Mouse (Mus musculus) brown adipose tissue, adult 24 weeks (tissue): ENCODE measurements around the gene Pspn. TPM values are rescaled to one million over a fixed set of nuclear protein-coding genes. Genes with fewer than 3 reads are reported as not detected.

Source experiments
- H3K27ac ChIP-seq: fragments of 200-500 bp; replicated peaks from 2 replicates; pipeline ENCODE4 v1.5.1; 2012; ENCODE audit warnings: low read depth, mild to moderate bottlenecking, low read length
- H3K4me1 ChIP-seq: fragments of 200-500 bp; 2 replicates; pipeline ENCODE4 v1.6.1; 2012; ENCODE audit warnings: low read length, mixed read lengths; ENCODE audit not compliant: control insufficient read depth, insufficient read depth, insufficient read length
- H3K4me3 ChIP-seq: fragments of 200-500 bp; 2 replicates; pipeline ENCODE4 v1.5.1; 2012; ENCODE audit warnings: low read depth, mild to moderate bottlenecking, low read length, moderate library complexity; ENCODE audit not compliant: insufficient read depth
- polyA plus RNA-seq: library from polyadenylated mRNA; stranded (reverse); fragments of >200 nt; gene quantifications from 2 replicates; pipeline ENCODE4 v1.2.4, GENCODE M21; 2012; ENCODE audit not compliant: missing spikeins, insufficient read depth, insufficient read length

The Pspn gene
- not detected in 2 replicates for polyA plus RNA-seq

DNA sequence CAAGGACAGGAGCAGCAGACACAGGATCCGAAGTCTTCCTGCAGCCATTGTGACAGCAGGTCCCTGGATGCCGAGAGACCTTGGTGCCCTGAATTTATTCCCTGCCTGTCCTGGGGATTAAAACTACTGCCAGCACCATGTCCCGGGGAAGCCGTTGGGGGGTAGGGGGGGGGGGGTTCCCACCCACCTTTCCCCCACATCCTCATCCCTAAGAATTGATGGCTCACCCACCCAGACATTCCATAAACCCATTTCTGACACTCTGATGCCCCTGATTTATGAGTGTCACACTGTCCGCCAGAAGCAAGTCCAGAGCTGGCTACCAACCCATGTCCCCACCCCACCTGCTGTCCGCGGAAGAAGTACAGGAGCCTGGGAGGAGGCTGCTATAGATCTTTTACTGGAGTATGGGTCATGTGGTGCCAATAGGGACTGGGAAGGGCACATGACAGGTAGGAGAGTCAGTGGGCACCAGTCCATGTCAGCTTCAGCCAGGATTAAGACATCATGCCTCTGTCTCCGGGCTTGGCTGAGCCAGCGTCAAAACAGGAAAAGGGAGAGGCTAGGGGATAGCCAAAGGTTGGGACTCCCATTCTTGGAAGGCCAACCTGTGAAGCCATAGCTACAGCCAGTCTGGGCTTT, at the start of gene Pspn:
Gene Pspn (minus strand): TSS at position 51 of the 642 bp plus-strand sequence.
- H3K4me1 ChIP-seq: no peaks in the 10 kb centered on the region
- no peak within 1 kb of the TSS for H3K27ac ChIP-seq
- no peak within 1 kb of the TSS for H3K4me3 ChIP-seq

DNA sequence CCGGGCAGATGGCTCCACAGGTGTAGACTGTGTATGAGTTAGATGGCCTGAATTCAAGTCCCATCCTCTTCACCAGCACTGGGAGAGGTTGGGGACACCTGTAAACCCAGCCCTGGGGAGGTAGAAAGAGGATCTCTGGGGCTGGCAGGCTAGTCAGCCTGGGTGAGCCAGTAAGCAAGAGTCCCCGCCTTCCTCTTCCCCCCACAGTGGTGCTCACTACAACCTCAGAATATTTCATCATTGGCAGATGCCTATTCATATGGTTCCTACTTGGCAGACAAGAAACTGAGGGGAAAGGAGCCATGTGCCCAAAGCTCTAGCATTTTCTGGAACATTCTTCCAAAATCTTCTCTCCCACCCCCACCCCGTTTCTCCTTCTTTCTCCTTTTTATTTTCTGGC, 49.0 kb upstream of the Pspn start:
- no peak overlapping the region for H3K27ac ChIP-seq
- no peaks in the 10 kb centered on the region; the same call in 1 of the 2 replicates for H3K4me1 ChIP-seq
- no peak overlapping the region for H3K4me3 ChIP-seq

GRCm38 (mm10) chr17:57047406-57047805, 47.6 kb upstream of the Pspn start:
- Histone ChIP-seq H3K27ac (no peak overlapping the region), H3K4me1 (no peaks in the 10 kb centered on the region; the same call in 1 of the 2 replicates), H3K4me3 (no peak overlapping the region)

GRCm38 (mm10) chr17:57041554-57041953, 41.7 kb upstream of the Pspn start, which contains the start of gene Slc25a41:
TSS of gene Slc25a41 (minus strand) at chr17:57041654.
- no peaks in the 10 kb centered on the region for H3K4me1 ChIP-seq
- no peak within 1 kb of the TSS for H3K27ac ChIP-seq
- no peak within 1 kb of the TSS for H3K4me3 ChIP-seq

DNA sequence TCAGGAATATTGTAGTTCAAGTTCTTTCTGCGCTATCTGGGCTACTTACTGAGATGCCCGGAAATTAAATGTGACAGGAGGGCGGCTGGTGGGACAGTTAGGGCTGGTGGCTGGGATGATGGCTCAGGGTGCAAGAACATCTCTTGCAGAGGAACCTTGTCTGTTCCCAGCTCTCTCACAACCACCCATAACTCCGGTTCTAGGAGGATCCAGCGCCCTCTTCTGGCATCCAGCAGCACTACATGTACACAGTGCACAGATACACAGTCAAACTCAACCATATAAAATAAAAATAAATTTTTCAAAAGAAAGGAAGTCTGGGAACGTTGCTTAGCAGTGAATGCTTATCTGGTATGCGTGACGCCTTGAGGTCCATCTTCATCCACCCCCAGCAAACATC, 39.2 kb upstream of the Pspn start:
- no peak overlapping the region for H3K27ac ChIP-seq
- no peak overlapping the region for H3K4me3 ChIP-seq

DNA sequence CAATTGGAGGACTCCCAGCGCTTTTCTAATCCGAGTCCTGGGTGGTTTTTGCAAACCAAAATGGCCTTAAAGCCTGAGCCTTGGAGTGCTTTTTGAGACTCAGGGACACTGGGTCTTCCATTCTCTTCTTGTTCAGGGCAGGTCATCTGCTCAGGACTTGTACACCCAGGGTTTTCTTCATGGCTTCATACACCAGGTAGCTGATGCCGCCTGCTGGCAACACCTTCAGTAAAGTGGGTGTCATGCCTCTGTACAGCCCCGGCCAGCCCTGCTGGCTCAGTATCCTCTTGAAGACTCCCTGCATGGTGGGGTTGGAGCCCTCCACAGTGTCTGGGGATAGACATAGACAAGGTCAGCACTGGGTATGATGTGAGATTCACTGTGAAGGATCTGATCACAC, 33.0 kb upstream of the Pspn start:
- Histone ChIP-seq H3K4me1 (peaks cover 8% of the 10 kb centered on the region; the same call in 1 of the 2 replicates), H3K27ac (no peak overlapping the region), H3K4me3 (peak overlapping the region; percentile 60; the same call in 1 of the 2 replicates)

More for the DNA sequence above, 39.2 kb upstream of the Pspn start:
- H3K4me1 ChIP-seq: no peaks in the 10 kb centered on the region

GRCm38 (mm10) chr17:57031661-57032420, 32.0 kb upstream of the Pspn start:
- Histone ChIP-seq H3K4me3 (peak overlapping the region; percentile 60), H3K4me1 (peaks cover 8% of the 10 kb centered on the region; the same call in 1 of the 2 replicates), H3K27ac (peak overlapping the region; percentile 76)

- peak within 1 kb of the TSS; percentile 73 for H3K4me3 ChIP-seq
- peaks cover 8% of the 10 kb centered on the region; the same call in 1 of the 2 replicates for H3K4me1 ChIP-seq
- peak within 1 kb of the TSS; percentile 76 for H3K27ac ChIP-seq
Measured at GRCm38 (mm10) chr17:57030931-57031660, 31.3 kb upstream of the Pspn start, which contains the start of gene Khsrp. TSS of gene Khsrp (minus strand) at chr17:57031522.

GRCm38 (mm10) chr17:57029691-57030090, 29.9 kb upstream of the Pspn start:
- H3K4me3 ChIP-seq: peak overlapping the region; percentile 73
- H3K27ac ChIP-seq: no peak overlapping the region
- peaks cover 8% of the 10 kb centered on the region; the same call in 1 of the 2 replicates for H3K4me1 ChIP-seq

- H3K27ac ChIP-seq: no peak overlapping the region
Measured at GRCm38 (mm10) chr17:57027471-57027870, 27.7 kb upstream of the Pspn start.

DNA sequence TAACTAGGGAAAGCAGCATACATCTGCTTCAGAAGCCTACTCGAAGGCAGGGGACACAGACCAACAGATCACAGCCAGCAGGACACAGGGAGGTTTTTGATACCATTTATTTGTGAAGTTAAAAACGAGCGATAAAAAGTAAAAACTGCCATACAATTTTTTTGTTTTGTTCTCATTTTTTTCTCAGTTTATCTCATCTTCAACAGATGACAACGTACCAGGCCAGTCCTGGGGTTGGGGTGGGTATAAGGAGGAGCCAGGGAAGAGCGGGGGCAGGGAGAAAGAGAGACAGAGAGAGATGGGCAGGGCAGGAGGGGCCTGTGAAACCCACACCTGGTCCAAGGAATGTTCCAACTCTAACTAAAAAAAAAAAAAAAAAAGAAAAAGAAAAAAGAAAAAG, 21.1 kb upstream of the Pspn start:
- H3K27ac ChIP-seq: no peak overlapping the region
- H3K4me1 ChIP-seq: no peaks in the 10 kb centered on the region
- no peak overlapping the region for H3K4me3 ChIP-seq

More at GRCm38 (mm10) chr17:57027471-57027870, 27.7 kb upstream of the Pspn start:
- no peak overlapping the region for H3K4me3 ChIP-seq
- H3K4me1 ChIP-seq: peaks cover 6% of the 10 kb centered on the region; the same call in 1 of the 2 replicates

DNA sequence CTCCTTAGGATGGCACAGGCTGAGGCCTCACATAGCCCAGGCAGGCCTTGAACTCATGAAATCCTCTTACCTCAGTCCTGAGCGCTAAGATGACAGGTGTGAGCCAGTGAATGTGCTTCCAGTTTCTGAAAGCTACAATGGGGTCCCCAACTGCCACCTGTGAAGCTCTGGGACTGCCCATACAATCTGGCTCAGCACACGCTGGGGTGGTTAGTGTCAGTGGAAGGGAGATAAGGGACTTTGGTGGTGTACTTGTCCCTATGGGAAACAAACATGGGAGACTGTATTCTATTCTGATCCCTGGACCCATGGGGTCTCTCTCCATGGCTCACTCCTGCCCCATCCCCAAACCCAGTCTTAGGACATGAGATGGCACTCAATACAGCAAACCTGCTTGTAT, 19.9 kb upstream of the Pspn start:
- H3K4me3 ChIP-seq: no peak overlapping the region
- no peak overlapping the region for H3K27ac ChIP-seq
- H3K4me1 ChIP-seq: no peaks in the 10 kb centered on the region

GRCm38 (mm10) chr17:57012245-57012795, 12.5 kb upstream of the Pspn start:
- Histone ChIP-seq H3K27ac (no peak overlapping the region), H3K4me1 (no peaks in the 10 kb centered on the region), H3K4me3 (peak overlapping the region; percentile 68)

DNA sequence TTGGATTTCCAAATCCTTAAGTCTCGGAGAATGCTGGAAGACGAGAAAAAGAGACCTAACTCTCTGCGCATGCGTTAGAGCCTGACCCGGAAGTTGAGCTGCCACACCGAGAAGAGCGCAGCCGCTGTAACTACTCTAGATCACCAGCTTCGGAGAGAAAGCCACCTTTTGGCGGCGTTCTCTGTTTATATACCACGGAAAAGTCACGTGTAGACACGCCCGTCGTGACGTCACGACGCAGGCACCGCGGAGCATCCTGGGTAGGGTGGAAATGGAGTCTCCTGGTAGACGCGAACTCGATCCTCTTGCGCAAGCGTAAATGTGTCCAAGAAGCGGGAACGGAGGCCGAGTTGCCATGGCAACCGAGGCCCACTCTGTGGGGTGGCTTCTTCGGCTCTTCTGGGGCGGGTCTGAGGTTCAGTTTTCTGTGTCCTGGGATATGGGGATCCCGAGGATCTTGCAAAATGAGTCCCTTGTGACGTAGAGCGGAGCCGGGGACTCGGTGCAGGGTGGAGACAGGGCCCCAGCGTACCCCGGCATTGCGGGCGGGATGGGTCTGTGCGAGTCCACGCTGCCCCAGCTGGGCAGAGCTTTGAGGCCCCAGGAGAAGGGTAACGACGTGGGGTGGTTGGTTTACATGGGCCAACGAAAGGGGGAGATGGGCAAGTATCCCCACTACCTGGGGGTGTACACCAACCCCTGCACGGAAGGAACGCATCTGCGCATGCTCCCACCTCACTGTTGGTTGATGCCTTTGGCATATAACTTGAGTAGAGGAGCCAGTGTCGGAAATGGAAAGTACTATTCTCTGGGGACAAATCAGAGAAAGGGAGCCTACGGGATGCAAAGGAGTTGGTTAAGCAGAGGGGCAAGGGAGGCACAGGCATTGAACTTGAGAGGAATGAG, 11.7 kb upstream of the Pspn start, which contains the start of the genes Gtf2f1 and Gm17949:
Gene Gtf2f1 (minus strand): TSS at position 53 of the 906 bp plus-strand sequence.
Gene Gm17949 (plus strand): TSS at position 234 of the 906 bp plus-strand sequence.
- Histone ChIP-seq H3K4me1 (no peaks in the 10 kb centered on the region), H3K27ac (peak within 1 kb of the TSS; percentile 63), H3K4me3 (peak within 1 kb of the TSS; percentile 84)
